Mouse (Mus musculus) ES-Bruce4 (cell line): ENCODE data around the gene Gm813. TPM values are rescaled to one million over a fixed set of nuclear protein-coding genes. Genes with fewer than 3 reads are reported as not detected.

Source experiments
- H3K27ac ChIP-seq: 2 replicates; pipeline ENCODE4 v1.5.1; 2012; ENCODE audit warnings: low read length, inconsistent platforms; ENCODE audit not compliant: insufficient read depth
- H3K27me3 ChIP-seq: 2 replicates; pipeline ENCODE4 v1.6.1; 2012; ENCODE audit warnings: mild to moderate bottlenecking, low read length, inconsistent platforms; ENCODE audit not compliant: control insufficient read depth, poor library complexity, insufficient read depth, severe bottlenecking
- H3K36me3 ChIP-seq: 2 replicates; pipeline ENCODE4 v1.6.1; 2012; ENCODE audit warnings: inconsistent platforms, mild to moderate bottlenecking, low read length, moderate library complexity; ENCODE audit not compliant: control insufficient read depth, poor library complexity, insufficient read depth, severe bottlenecking
- H3K4me1 ChIP-seq: one replicate; pipeline ENCODE4 v1.8.1; 2011; ENCODE audit warnings: low read length; ENCODE audit not compliant: control insufficient read depth, insufficient read depth
- H3K4me3 ChIP-seq: 2 replicates; pipeline ENCODE4 v1.5.1; 2011; ENCODE audit warnings: low read depth, mild to moderate bottlenecking, low read length
- H3K9ac ChIP-seq: 2 replicates; pipeline ENCODE4 v1.6.1; 2012; ENCODE audit warnings: low read depth, mild to moderate bottlenecking, inconsistent platforms; ENCODE audit not compliant: poor library complexity, severe bottlenecking
- H3K9me3 ChIP-seq: replicated peaks from 2 replicates; pipeline ENCODE4 v1.6.1; 2012; ENCODE audit warnings: mild to moderate bottlenecking, low read length, inconsistent platforms; ENCODE audit not compliant: control insufficient read depth, poor library complexity, insufficient read depth, severe bottlenecking
- CTCF ChIP-seq: IDR thresholded peaks from one replicate; pipeline ENCODE4 v1.8.1; 2011; ENCODE audit warnings: low read depth, low read length
- EP300 ChIP-seq: IDR thresholded peaks from 2 replicates; pipeline ENCODE4 v1.6.1; 2011; ENCODE audit warnings: low read depth, low read length; ENCODE audit not compliant: insufficient read depth
- POLR2A ChIP-seq: IDR thresholded peaks from one replicate; pipeline ENCODE4 v1.8.1; 2011; ENCODE audit warnings: low read length; ENCODE audit not compliant: insufficient read depth
- polyA plus RNA-seq: library from polyadenylated mRNA; stranded (reverse); fragments of >200 nt; gene quantifications from 2 replicates; pipeline ENCODE4 v1.2.4, GENCODE M21; 2011; ENCODE audit warnings: low read depth; ENCODE audit not compliant: missing spikeins, insufficient read depth, insufficient read length

The Gm813 gene
- polyA plus RNA-seq, 1 experiment, result not detected

DNA sequence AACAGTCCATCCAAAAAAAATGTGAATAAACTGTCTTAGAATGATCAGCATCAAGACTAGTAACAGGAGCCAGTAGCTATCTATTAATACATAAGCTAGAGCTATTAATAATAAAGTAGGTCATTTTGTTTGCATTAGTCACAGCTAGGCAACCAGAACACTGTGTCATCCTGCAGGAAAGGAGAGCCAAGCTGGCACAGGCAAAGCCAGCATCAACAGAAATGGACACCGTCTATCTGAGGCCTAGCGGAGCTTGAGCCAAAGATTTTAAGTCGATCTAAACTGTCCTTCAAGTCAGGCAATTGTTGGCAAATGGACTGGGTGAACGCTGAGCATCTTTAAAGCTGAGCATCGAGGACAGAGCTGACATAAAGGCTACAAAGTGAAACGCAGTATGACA, 15.9 kb downstream of the Gm813 start:
- Histone ChIP-seq H3K27me3 (no peaks in the 10 kb centered on the region), H3K36me3 (no peaks in the 10 kb centered on the region), H3K4me1 (no peaks in the 10 kb centered on the region), H3K4me3 (no peak overlapping the region), H3K9me3 (no peaks in the 10 kb centered on the region), H3K9ac (no peak overlapping the region), H3K27ac (no peak overlapping the region)
- TF ChIP-seq EP300 (no peak), CTCF (no peak), POLR2A (no peak)

- Histone ChIP-seq H3K36me3 (no peaks in the 10 kb centered on the region), H3K9me3 (no peaks in the 10 kb centered on the region), H3K9ac (no peak overlapping the region), H3K4me1 (no peaks in the 10 kb centered on the region), H3K27me3 (no peaks in the 10 kb centered on the region), H3K27ac (no peak overlapping the region), H3K4me3 (no peak overlapping the region)
- TF ChIP-seq CTCF, result no peak
- TF ChIP-seq EP300, result no peak
- TF ChIP-seq POLR2A, result no peak
These were observed 25.5 kb downstream of the Gm813 start for GRCm38 (mm10) chr16:58591299-58591698.

- H3K27me3 ChIP-seq, result no peaks in the 10 kb centered on the region
- H3K9ac ChIP-seq, result no peak overlapping the region
- no peak overlapping the region for H3K4me3 ChIP-seq
- no peaks in the 10 kb centered on the region for H3K9me3 ChIP-seq
- no peaks in the 10 kb centered on the region for H3K36me3 ChIP-seq
- H3K27ac ChIP-seq, result no peak overlapping the region
- no peaks in the 10 kb centered on the region for H3K4me1 ChIP-seq
- TF ChIP-seq EP300 (no peak), CTCF (no peak), POLR2A (no peak)
These were observed 27.3 kb downstream of the Gm813 start for GRCm38 (mm10) chr16:58589444-58589843.

- Histone ChIP-seq H3K36me3 (no peaks in the 10 kb centered on the region), H3K9me3 (no peaks in the 10 kb centered on the region), H3K27me3 (no peaks in the 10 kb centered on the region), H3K27ac (no peak overlapping the region), H3K9ac (no peak overlapping the region), H3K4me3 (no peak overlapping the region), H3K4me1 (no peaks in the 10 kb centered on the region)
- no peak for TF ChIP-seq POLR2A
- no peak for TF ChIP-seq CTCF
- TF ChIP-seq EP300, result no peak
These were observed 42.6 kb downstream of the Gm813 start for GRCm38 (mm10) chr16:58573949-58574722.

DNA sequence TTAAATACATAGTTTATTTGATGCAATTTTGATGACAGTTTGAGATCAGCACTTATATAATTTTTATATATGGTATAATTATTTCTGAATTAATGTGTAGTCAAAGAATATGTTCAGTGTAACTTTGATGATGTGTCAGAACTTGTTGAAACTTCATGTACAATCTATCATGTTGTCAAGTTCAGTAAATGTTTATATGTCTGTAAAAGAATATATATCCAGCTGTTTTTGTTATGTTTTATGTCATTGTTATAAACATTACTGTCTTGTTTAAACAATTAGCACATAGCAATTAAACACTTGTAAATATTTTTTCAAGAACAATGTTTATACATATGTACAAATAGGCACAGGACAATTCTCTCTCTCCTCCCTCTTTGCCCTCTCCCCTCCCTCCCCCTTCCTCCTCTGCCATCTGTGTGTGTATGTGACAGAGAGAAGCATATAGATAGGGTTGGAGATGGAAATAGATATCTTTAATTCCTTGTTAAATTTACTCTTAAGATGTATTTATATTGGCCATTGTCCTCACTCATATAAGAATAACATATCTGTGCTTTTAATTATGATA, 46.0 kb downstream of the Gm813 start:
- Histone ChIP-seq H3K4me3 (no peak overlapping the region), H3K9me3 (no peaks in the 10 kb centered on the region), H3K36me3 (no peaks in the 10 kb centered on the region), H3K27ac (no peak overlapping the region), H3K4me1 (no peaks in the 10 kb centered on the region), H3K27me3 (no peaks in the 10 kb centered on the region), H3K9ac (no peak overlapping the region)
- no peak for TF ChIP-seq CTCF
- TF ChIP-seq EP300, result no peak
- no peak for TF ChIP-seq POLR2A

Other genes with a start within 250 kb of the Gm813 start
- gene Dcbld2, start 208.5 kb downstream of the Gm813 start, polyA plus RNA-seq, result 53.5 and 63.9 TPM in 2 replicates
- 3.7 and 5.2 TPM in 2 replicates for gene St3gal6, start 92.7 kb downstream of the Gm813 start, polyA plus RNA-seq
- not detected in 2 replicates for gene E330017A01Rik, start 21.8 kb upstream of the Gm813 start, polyA plus RNA-seq
- gene Cpox, start 53.3 kb upstream of the Gm813 start, polyA plus RNA-seq, result 32.7 and 35.2 TPM in 2 replicates
- not detected in 2 replicates for gene Gpr15, start 102.1 kb upstream of the Gm813 start, polyA plus RNA-seq
- 51.6 and 53.9 TPM in 2 replicates for gene Cldnd1, start 110.9 kb upstream of the Gm813 start, polyA plus RNA-seq
- gene Olfr172, start 146.2 kb upstream of the Gm813 start, polyA plus RNA-seq, result not detected in 2 replicates
- not detected in 2 replicates for gene Olfr173, start 183.3 kb upstream of the Gm813 start, polyA plus RNA-seq
- not detected in 2 replicates for gene Olfr175-ps1, start 209.8 kb upstream of the Gm813 start, polyA plus RNA-seq